Mouse (Mus musculus) embryo, embryonic 9.5 days (tissue): ENCODE measurements around the gene Apopt1.

ENCODE experiments used
- DNase-seq: peaks from one replicate; pipeline ENCODE4 v3.0.0-alpha.2; 2017; ENCODE audit errors: extremely low spot score

The Apopt1 gene

DNA sequence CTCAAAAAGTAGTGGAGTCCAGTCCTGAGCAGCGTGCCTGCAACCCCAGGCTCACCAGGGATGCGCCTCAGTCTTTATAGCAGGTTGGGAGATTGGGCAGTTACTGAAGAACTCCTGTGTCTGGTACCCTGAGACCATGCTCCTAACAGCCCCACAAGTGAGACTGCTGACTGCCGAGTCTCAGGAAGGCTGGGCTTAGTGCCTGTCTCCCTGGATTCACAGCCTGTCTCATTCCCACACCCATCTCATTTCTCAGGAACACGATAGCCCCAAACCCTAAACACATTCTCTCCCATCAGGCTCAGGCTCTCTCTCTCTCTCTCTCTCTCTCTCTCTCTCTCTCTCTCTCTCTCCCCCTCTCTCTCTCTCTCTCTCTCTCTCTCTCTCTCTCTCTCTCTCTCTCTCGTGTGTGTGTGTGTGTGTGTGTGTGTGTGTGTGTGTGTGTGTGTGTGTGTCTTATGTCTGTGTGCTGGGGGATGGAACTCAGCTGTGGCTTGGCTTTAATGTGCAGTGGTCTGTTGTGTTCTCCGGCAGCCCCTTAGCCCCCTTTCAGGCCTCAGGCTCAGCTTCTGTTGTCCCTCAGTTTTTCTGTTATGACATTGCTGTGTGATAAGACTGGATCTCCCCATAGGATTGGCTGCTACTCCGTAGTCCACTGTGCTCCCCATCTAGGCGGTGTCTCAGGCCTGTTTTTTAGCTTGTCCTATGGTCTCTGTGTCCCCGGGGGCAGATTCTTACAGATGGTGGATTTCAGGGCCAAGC is 56.9 kb downstream of the Apopt1 start:
- DNase-seq: no peak

DNA sequence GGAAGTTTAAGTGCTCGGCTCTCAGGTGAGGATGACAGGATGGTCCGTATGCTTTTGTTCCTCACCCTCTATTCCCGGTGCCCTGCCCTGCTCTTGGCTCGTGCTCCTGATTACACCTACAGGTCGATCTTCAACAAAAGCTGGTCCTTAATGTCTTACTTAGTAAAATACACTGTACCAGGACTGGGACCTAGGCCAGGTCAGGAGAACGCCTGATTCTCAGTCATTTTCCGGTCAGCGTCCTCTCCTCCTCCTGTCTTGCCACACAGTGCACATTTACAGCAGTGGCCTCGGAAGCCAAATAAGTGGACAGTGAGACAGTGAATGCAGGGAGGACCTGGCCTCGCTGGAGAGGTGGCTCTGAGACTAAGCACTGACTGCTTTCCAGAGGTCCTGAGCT is 57.6 kb downstream of the Apopt1 start:
- DNase-seq: no peak

DNA sequence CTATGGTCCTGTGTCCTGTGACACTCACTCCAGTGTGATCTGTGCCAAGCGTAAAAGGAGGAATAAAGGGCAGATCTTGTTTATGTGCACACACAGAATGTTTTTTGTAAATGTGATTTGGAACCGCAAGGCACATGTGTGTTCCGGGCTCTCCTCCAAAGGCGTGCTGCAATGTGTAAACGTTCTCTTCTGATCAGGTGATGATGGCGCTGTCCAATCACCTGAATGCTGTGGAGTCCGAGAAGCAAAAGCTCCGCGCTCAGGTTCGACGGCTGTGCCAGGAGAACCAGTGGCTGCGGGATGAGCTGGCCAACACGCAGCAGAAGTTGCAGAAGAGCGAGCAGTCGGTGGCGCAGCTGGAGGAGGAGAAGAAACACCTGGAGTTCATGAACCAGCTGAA is 61.1 kb downstream of the Apopt1 start:
- no peak for DNase-seq

DNA sequence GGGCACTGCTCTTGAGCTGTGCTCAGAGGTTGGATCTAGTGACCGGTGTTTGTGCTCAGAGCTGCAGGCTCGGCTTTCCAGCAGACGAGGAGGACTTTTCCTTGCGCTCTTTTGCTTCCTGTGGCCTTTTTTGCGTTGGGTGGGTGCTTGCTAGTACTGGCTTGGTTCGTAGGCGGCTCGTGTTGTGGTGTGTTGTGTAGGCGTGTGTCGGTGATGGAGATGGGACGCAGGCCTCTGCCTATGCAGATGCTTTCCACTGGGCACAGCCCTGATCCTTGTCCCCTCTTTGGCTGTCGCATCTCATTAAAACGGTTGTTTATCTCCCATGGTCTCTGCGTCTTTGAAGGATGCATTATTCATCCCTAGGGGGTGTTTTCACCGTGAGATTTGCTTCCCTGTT is 61.8 kb downstream of the Apopt1 start:
- no peak for DNase-seq

DNA sequence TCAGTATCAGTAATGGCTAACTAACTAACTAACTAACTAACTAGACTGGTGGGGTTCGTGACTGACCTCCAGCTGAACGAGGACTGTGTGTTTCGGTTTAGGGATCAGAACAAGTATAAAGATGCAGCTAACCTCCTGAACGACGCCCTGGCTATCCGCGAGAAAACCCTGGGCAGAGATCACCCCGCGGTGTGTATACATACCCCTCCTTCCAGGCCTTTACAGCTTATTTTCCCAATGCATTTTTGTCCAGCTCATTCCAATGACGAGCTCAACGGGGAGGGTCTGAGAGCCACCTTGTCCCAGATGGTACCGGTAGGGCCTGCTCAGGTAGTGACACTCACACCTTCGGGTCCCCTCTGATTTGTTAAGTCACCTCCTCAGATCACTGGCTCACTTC is 64.9 kb downstream of the Apopt1 start:
- no peak for DNase-seq

DNA sequence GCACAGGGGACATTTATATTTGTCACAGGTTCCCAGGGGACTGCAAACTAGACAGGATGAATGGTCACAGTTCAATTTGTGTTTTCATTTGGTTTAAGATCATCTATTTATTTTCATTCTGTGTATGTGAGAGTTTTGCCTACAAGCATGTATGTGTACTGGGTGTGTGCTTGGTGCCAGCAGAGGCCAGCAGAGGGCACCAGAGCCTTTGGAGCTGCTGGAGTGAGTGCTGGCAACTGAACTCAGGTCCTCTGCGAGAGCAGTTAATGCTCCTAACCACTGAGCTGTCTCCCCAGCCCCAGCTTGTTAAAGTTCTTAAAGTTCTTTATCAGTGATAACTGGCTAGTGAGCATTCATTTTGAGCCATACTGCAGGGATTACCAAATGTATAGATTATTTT is 66.5 kb downstream of the Apopt1 start:
- no peak for DNase-seq

DNA sequence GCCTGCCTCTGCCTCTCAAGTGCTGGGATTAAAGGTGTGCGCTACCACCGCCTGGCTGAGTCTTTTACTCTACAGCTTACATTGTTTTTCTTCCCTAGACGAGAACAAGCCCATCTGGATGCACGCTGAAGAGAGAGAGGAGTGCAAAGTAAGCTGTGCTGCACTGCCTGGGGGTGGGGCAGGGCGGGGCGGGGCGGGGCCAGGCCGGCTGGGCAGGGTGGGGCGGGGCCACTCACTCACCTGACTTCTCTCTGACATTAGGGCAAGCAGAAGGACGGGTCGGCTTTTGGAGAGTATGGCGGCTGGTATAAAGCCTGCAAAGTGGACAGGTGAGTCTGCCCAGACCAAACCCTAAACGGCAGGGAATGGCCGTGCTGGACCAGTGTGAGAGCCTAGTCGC is 72.1 kb downstream of the Apopt1 start:
- no peak for DNase-seq

DNA sequence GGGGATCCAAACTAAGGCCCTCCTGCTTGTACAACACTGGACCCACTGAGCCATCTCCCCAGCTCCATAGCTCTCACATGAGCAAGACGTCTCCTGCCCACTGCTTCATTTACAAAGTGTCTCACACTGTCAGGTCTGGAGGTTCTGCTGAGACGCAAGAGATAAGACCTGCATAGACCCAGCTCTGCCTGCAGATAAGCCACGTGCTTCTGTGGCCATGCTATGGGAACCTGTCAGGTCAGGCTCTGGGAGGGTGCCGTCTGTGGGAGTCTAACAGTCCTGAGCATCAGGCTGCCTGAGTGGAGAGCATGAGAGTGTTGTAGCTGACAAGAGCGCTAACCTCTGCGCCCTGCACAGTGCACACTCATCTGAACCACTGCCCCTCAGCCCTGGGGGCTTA is 74.0 kb downstream of the Apopt1 start:
- no peak for DNase-seq

DNA sequence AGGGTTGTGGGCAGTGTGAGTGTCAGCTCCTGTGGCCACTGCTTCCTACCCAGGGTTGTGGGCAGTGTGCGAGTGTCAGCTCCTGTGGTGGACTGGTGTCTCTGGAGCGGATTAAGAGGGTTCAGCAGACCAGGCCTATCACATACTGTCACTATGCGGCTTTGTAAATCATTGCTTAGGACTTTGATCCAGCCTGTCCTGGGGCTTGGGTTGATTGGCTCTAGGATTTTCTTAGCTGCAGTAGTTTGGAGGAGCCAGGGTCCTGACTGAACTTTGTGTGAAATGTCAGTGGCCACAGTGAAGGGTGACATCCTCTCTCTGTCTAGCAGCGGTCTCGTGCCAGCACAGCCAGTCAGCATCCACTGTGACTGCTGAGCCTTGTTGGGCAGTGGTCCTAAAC is 77.0 kb downstream of the Apopt1 start:
- no peak for DNase-seq

DNA sequence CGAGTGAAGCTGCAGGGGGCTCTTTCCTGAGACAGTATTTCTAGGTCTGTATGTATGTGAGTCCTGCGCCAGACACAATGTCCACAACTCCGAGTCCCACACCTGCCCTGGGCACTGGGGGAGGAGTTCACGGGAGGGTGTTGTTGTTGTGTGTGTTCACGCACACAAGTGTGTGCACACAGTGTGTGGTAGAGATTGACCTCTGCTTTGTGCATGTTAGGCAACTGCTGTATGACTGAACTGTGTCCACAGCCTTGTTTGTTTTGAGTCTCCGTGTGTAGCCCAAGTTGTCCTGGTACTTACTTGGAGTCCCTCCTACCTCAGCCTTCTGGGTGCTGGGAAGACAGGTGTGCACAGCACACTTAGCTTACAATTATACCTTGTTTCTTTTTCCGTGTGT is 77.6 kb downstream of the Apopt1 start:
- no peak for DNase-seq

DNA sequence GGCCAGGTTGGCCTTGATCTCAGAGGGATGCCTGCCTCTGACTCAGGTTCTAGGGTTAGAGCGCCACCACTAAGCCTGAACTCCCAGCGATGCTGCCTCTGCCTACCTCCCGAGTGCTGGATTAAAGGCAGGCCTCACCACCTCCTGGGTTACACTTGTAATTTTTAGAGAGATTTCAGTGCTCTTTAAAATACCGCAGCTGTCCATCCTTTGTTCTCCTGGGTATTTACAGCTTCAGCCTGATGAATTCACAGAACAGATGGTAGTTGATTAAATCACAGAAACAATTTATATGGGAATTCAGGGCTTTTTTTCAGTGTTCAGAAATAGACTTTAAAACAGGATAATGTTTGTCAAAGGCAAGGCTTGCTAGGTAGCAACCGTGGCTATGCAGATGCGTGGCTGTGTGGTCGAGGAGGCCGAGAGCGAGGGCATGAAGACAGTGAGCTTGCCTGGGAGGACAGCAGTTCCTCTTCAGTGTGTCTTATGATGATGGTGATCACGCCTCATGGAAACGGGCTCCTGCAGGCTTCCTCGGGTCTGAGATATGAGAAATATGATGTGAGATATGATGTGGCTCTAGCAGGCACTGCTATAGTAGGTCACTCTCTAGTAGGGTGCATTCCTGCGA is 78.5 kb downstream of the Apopt1 start:
- no peak for DNase-seq

DNA sequence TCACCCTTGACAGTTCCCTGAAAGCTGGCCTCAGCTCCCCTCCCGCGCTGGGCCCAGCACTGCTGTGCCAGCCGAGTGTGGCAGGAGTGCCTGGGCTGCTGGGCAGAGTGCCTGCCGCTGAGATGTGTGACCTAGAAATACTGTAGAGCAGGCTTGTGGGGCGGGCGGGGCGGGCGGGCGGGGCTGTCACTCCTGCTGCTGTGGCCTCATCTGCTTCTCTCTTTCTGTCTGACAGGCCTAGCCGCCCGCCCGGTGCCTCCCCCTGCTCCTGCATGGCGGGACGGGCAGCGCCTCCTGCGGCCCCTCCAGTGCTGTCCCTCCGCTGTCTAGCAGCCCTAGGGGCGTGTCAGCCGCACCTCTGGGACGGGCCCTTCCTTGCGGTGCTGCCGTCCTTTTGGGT is 81.0 kb downstream of the Apopt1 start:
- DNase-seq: no peak

DNA sequence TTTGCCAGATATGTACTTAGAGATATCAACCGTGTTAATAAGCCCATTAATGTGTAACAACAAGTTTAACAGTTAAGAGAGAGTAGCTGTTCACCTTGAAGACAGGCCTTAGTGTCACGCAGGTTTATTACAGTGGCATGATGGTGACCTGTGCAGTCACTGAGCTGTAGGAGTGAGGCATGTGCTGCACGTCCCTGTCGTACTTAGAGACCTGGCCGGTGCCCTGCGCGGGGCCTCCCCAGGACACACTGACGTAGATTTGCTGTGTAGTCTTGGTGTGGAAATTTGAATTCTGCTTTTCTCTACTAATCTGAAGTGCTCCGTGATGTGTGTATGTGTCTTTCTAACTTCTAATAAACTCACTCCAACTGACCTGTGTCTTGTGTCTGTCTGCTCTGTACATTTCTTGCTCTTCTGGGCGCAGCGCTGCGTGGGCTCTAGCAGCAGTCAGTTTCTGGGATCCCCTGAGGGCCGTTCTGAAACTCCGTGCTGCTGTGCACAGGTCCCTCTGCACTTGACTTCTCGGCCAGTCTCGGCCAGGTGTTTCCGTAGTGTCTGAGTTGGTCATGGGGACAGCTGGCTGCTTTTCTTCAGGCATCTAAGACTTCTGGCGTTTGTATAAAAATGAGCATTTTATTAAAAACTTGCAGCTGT is 81.6 kb downstream of the Apopt1 start:
- no peak for DNase-seq

DNA sequence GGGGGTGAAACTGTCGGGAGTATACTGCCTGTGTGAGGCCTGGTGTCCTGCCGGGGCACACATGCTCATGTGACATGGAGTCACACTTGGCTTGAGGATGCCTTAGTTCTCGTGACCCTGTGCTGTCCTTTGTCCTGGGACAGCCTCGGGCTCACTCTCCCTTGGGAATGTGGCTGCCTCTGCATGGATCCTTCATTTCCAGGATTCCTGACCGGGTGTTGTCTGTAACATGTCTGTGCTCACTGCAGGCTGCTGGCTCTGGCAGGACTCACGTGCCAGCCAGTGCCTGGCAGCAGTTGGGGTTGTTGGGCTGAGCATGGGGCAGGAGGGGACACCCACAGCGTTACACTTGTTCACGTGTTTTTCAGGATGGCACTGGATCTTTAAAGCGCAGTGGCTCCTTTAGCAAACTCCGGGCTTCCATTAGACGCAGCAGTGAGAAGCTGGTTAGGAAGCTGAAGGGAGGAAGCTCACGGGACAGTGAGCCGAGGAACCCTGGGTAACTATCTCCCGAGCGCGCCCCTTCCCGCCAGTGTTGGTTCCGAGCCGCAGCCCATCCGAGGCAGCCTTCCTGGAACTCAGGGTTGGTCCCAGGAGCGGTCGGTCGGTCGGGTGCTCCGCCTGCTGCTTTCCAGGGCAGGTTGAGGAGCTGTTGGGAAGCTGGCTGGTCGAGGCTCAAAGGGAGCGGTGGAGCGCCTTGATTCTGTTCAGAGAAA is 82.3 kb downstream of the Apopt1 start:
- no peak for DNase-seq

DNA sequence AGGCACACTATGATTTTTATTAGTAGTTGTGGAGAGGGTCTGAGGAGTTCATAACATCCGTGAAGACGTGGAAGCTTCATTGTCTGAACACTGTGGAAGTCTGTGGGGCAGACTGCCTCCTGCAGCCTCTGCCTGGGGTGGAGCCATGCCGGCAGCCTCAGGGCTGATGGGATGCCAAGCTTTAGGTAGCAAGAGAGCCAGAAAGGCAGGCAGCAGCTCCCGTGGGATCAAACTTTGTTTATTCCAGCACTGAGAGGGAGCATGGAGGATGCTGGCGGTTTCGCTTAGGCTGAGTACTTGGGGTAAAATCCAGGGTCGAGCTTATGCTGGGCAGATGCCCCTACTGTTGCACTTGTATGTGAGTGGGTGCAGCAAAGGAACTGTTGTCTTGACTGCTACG is 84.2 kb downstream of the Apopt1 start:
- no peak for DNase-seq

DNA sequence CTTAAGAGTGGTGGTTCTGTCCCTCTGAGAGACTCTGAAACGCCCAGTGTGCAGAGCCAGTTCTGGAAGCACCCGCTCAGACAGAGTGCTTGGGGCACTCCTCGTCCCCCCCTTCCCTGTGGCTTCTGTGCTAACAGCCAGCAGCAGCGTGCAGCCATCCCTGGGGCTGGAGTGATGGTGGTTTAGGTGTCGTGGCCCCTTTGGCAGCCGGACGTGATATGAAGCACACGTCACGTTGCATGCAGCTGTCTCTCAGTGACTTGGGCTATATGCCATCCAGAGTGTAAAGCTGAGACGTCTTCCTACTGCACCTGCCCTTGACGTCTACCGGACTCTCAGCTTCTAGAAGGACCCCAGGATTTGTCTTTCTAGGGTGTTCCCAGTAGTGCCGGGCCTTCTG is 85.4 kb downstream of the Apopt1 start:
- DNase-seq: no peak

DNA sequence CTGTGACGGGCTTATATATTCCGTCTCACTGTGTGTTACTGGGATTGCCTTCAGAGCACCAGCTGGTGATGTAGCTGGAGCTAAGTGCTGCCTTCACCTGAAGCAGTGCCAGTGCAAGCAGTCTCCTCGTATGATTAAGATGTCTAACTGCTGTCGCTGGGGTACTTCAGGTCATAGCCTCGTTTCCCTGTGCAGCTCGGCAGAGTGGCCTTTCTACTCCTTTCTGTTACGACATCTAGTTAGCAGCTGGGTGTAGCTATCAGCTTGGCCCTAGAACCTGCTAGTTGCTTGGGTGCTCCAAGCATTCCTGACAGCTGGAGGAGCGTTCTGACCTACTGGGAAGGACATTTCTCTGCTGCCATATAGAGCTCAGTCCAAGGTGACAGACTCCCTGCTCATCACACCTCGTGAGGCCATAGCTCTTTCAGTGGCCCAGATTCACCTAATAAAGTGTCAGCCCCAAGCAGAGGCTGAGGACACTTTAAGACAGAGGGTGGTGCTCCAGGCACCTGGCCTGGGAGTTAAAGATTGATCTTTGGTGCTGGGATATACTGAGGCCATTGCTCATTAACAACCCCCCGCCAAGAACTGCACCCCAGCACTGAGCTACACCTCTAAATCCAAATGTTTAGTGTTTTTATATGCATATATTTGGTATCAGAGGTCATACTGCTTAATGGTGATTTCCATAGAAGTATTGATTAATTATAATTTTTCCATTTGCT is 87.6 kb downstream of the Apopt1 start:
- no peak for DNase-seq

DNA sequence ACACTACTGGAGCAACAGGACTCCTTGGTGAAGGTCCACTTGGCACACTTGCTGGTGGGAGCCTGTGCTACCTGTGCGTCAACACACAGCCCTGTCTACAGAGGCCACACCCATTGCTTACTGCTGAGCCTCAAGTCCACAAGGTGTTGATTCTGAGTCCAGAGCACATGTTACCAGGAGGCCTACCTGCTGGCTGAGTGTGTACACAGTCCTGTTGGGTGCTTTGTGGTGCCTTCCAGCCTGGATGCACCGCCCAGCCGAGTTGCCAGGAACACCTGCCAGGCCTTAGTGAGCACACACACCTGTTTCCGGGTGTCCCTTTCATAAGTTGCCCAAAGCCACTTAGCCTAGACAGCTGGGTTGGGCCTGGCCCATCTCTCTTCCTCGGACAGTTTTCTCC is 90.5 kb downstream of the Apopt1 start:
- DNase-seq: no peak
